Mouse (Mus musculus): Measurements from ENCODE around the gene Elf3. TPM values are rescaled to one million over a fixed set of nuclear protein-coding genes. Genes with fewer than 3 reads are reported as not detected.

The Elf3 gene
- polyA plus RNA-seq, 1 experiment = not detected

GRCm38 (mm10) chr1:135280646-135281045, 22.3 kb upstream of the Elf3 start:
- Histone ChIP-seq H3K4me1 (ENCODE audit: control insufficient read depth, insufficient read depth, low read length) (peaks cover 14% of the 10 kb centered on the region), H3K36me3 (ENCODE audit: control insufficient read depth, insufficient read depth, low read length) (no peaks in the 10 kb centered on the region)
- TF ChIP-seq CTCF (IDR thresholded peaks at IDR 0.05; ENCODE audit: control insufficient read depth, insufficient read depth, insufficient replicate concordance, low read depth, low read length) = no peak
- TF ChIP-seq POLR2A (IDR thresholded peaks at IDR 0.05; ENCODE audit: control insufficient read depth, low read depth, low read length) = 0 out of 2 replicates have a peak, but pooled peaks have one; percentile 28

GRCm38 (mm10) chr1:135271371-135271770, 13.0 kb upstream of the Elf3 start:
- Histone ChIP-seq H3K27me3 (ENCODE audit: control insufficient read depth, insufficient read depth, low read length) (no peaks in the 10 kb centered on the region), H3K27ac (ENCODE audit: control insufficient read depth, insufficient read depth, low read depth, low read length) (no peak overlapping the region), H3K4me1 (ENCODE audit: control insufficient read depth, insufficient read depth, low read length) (no peaks in the 10 kb centered on the region), H3K36me3 (ENCODE audit: control insufficient read depth, insufficient read depth, low read length) (no peaks in the 10 kb centered on the region), H3K4me3 (ENCODE audit: control insufficient read depth, low read depth, low read length) (no peak overlapping the region)
- TF ChIP-seq POLR2A (IDR thresholded peaks at IDR 0.05; ENCODE audit: control insufficient read depth, low read depth, low read length) = no peak
- TF ChIP-seq CTCF (IDR thresholded peaks at IDR 0.05; ENCODE audit: control insufficient read depth, insufficient read depth, insufficient replicate concordance, low read depth, low read length) = no peak

More at GRCm38 (mm10) chr1:135280646-135281045, 22.3 kb upstream of the Elf3 start:
- Histone ChIP-seq H3K4me3 (ENCODE audit: control insufficient read depth, low read depth, low read length) (no peak overlapping the region), H3K27me3 (ENCODE audit: control insufficient read depth, insufficient read depth, low read length) (peaks cover 2% of the 10 kb centered on the region), H3K27ac (ENCODE audit: control insufficient read depth, insufficient read depth, low read depth, low read length) (no peak overlapping the region)

DNA sequence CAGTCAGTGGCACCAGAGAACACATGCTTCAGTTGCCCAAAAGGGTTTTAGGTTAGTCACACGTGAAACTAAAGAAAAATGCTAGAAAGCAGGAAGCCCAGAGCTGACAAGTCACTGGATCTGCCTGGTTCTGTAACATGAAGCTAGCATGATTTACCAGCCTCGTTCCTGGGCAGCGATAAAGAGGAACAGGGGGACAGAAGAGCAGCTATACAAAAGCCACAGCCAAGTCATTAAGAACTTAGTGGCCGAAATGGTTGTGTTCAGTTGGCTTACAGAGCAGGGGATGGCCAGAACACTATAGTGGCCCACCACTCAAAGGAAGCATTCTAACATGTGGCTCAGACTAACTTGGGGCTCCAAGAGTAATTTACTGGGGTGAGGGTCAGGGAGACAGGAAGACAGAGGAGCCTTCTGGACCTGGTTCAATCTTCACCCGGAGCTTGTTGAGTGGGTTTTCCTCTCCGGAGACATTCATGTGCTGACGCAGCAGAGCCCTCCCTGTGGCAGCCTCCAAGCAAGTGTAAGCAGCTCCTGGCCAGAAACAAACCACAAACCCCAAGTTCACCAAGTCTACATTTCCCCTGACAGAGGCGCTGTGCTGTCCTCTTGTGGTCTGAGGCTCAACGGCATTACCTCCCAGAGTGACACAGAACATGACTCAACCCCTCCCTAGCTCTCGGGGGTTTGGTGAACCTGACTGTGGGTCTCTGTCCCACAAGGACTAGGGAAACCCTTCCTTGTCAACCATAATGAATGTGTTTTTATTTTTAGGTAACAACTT, 9.5 kb upstream of the Elf3 start:
- Histone ChIP-seq H3K4me3 (ENCODE audit: control insufficient read depth, low read depth, low read length) (no peak overlapping the region), H3K36me3 (ENCODE audit: control insufficient read depth, insufficient read depth, low read length) (no peaks in the 10 kb centered on the region)

GRCm38 (mm10) chr1:135265834-135266233, 7.5 kb upstream of the Elf3 start:
- TF ChIP-seq POLR2A (IDR thresholded peaks at IDR 0.05; ENCODE audit: control insufficient read depth, low read depth, low read length) (no peak), CTCF (IDR thresholded peaks at IDR 0.05; ENCODE audit: control insufficient read depth, insufficient read depth, insufficient replicate concordance, low read depth, low read length) (no peak)
- H3K27me3 ChIP-seq (ENCODE audit: control insufficient read depth, insufficient read depth, low read length) = no peaks in the 10 kb centered on the region
- H3K4me3 ChIP-seq (ENCODE audit: control insufficient read depth, low read depth, low read length) = no peak overlapping the region
- H3K36me3 ChIP-seq (ENCODE audit: control insufficient read depth, insufficient read depth, low read length) = no peaks in the 10 kb centered on the region
- no peak overlapping the region for H3K27ac ChIP-seq (ENCODE audit: control insufficient read depth, insufficient read depth, low read depth, low read length)
- no peaks in the 10 kb centered on the region for H3K4me1 ChIP-seq (ENCODE audit: control insufficient read depth, insufficient read depth, low read length)

More for the DNA sequence above, 9.5 kb upstream of the Elf3 start:
- no peaks in the 10 kb centered on the region for H3K4me1 ChIP-seq (ENCODE audit: control insufficient read depth, insufficient read depth, low read length)
- TF ChIP-seq CTCF (IDR thresholded peaks at IDR 0.05; ENCODE audit: control insufficient read depth, insufficient read depth, insufficient replicate concordance, low read depth, low read length) (no peak), POLR2A (IDR thresholded peaks at IDR 0.05; ENCODE audit: control insufficient read depth, low read depth, low read length) (no peak)
- no peak overlapping the region for H3K27ac ChIP-seq (ENCODE audit: control insufficient read depth, insufficient read depth, low read depth, low read length)
- H3K27me3 ChIP-seq (ENCODE audit: control insufficient read depth, insufficient read depth, low read length) = no peaks in the 10 kb centered on the region

GRCm38 (mm10) chr1:135263316-135263715, 4.9 kb upstream of the Elf3 start:
- H3K27ac ChIP-seq (ENCODE audit: control insufficient read depth, insufficient read depth, low read depth, low read length) = no peak overlapping the region
- no peaks in the 10 kb centered on the region for H3K36me3 ChIP-seq (ENCODE audit: control insufficient read depth, insufficient read depth, low read length)
- TF ChIP-seq POLR2A (IDR thresholded peaks at IDR 0.05; ENCODE audit: control insufficient read depth, low read depth, low read length) (no peak), CTCF (IDR thresholded peaks at IDR 0.05; ENCODE audit: control insufficient read depth, insufficient read depth, insufficient replicate concordance, low read depth, low read length) (no peak)

DNA sequence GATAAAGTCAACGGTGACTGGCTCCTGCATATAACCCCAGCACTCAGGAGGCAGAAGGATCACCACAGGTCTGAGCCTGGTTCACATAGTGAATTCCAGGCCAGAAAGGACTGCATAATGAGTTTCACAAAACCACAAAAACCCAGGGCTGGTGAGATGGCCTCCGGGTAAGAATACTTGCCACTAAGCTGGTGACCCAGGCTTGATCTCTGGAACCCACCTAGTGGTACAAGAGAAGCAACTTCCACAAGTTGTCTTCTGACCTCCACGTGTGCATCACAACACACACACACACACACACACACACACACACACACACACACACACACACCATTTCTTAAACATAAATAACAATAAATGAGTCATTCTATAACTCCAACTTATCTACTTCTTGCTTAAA, 4.0 kb upstream of the Elf3 start:
- Histone ChIP-seq H3K4me3 (ENCODE audit: control insufficient read depth, low read depth, low read length) (no peak overlapping the region), H3K27me3 (ENCODE audit: control insufficient read depth, insufficient read depth, low read length) (no peaks in the 10 kb centered on the region), H3K27ac (ENCODE audit: control insufficient read depth, insufficient read depth, low read depth, low read length) (no peak overlapping the region), H3K4me1 (ENCODE audit: control insufficient read depth, insufficient read depth, low read length) (peaks cover 10% of the 10 kb centered on the region), H3K36me3 (ENCODE audit: control insufficient read depth, insufficient read depth, low read length) (no peaks in the 10 kb centered on the region)
- no peak for TF ChIP-seq CTCF (IDR thresholded peaks at IDR 0.05; ENCODE audit: control insufficient read depth, insufficient read depth, insufficient replicate concordance, low read depth, low read length)
- TF ChIP-seq POLR2A (IDR thresholded peaks at IDR 0.05; ENCODE audit: control insufficient read depth, low read depth, low read length) = no peak

More at GRCm38 (mm10) chr1:135263316-135263715, 4.9 kb upstream of the Elf3 start:
- H3K4me3 ChIP-seq (ENCODE audit: control insufficient read depth, low read depth, low read length) = no peak overlapping the region
- peaks cover 7% of the 10 kb centered on the region for H3K4me1 ChIP-seq (ENCODE audit: control insufficient read depth, insufficient read depth, low read length)
- H3K27me3 ChIP-seq (ENCODE audit: control insufficient read depth, insufficient read depth, low read length) = no peaks in the 10 kb centered on the region

DNA sequence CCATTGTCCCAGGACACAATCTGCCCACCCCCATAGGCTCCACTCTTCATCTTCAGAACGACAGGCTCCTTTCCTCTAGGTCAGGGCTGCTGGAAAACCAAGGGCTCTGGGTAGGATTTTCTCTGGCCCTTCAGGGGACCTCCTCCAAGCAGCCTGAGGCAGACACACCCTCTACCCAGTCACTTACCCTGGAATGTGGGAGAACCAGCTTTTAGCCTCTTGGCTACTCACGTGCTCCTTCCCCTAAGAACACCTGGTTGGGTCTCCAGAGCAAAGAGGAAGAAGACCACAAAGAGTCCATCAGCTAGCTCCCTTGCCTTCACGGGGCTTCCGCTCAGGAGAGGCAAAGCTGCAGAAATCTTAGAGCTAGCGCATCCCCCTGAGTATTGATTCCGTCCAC, 2.6 kb upstream of the Elf3 start:
- Histone ChIP-seq H3K27ac (ENCODE audit: control insufficient read depth, insufficient read depth, low read depth, low read length) (no peak overlapping the region), H3K27me3 (ENCODE audit: control insufficient read depth, insufficient read depth, low read length) (no peaks in the 10 kb centered on the region), H3K4me3 (ENCODE audit: control insufficient read depth, low read depth, low read length) (no peak overlapping the region), H3K36me3 (ENCODE audit: control insufficient read depth, insufficient read depth, low read length) (no peaks in the 10 kb centered on the region), H3K4me1 (ENCODE audit: control insufficient read depth, insufficient read depth, low read length) (peaks cover 10% of the 10 kb centered on the region)
- TF ChIP-seq CTCF (IDR thresholded peaks at IDR 0.05; ENCODE audit: control insufficient read depth, insufficient read depth, insufficient replicate concordance, low read depth, low read length) = no peak
- TF ChIP-seq POLR2A (IDR thresholded peaks at IDR 0.05; ENCODE audit: control insufficient read depth, low read depth, low read length) = no peak

All from testis, adult 2 months (tissue).